ENCODE assay signal across 7 mouse cellular contexts in the genomic region with DNA sequence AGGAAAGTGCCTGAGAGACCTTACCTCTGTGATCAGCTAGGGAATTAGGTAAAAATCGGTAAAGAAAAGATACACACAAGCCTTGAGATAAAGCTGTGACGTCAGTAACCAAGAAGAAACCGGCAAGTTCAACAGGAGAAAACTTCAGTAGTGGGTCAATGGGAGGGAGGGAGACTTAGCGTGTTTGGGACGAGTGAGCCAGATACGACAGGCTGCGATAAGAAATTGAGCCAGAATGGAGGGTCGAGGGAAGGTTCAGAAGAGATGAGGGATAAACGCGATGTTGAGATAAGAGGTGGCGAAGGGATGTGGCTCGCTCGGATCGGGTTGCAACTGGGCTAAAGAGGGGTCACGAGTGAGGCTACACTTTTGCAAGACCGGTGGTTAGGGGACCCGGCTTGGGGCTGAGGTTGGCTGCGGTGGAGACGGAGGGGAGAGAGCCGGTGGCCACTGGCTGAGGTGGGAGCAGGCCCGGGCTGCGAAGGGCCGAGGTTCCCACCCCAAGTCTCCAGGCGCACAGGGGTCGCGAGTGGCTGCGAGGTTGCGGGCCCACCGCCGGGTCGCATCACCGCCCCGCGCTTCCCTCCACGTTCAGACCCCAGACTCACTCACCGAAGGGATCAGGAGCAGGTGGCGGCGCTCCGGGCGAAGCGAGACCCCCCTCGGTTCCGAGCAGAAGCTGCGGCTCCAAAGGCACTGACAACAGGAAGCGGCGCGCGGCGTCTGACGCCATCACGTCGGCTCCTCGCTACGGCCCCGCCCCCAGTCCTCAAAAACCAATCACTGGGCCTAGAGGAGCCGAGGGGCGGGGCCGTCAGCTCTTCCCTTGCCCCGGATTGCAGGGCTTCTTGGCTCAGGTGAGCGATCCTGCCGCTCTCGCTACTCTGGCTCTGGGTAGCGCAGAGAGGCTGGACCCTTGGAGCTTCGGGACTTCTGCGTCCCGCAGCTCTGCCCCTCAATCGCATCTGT. TPM values are rescaled to one million over a fixed set of nuclear protein-coding genes. Genes with fewer than 3 reads are reported as not detected.
DNase-seq lines count a peak whose midpoint lies in the region; ATAC-seq lines count a peak whose summit lies in the region.

A gene (minus strand): TSS at position 707 of the 969 bp plus-strand sequence.

- H3K27me3 ChIP-seq in intestine, embryonic 15.5 days (replicated peaks), result no peaks in the 10 kb centered on the region
- no peaks in the 10 kb centered on the region for H3K27me3 ChIP-seq in midbrain, embryonic 10.5 days (ENCODE audit: low read depth, poor library complexity, severe bottlenecking)

- peaks cover 6% of the 10 kb centered on the region for H3K4me1 ChIP-seq in intestine, embryonic 15.5 days (replicated peaks)
- H3K4me1 ChIP-seq in midbrain, embryonic 10.5 days, result peaks cover 23% of the 10 kb centered on the region

- WGBS in intestine, embryonic 15.5 days, result under 1% methylated on average over 67 of the region's 67 CpGs
- under 1% methylated on average over 67 of the region's 67 CpGs for WGBS in midbrain, embryonic 10.5 days

- H3K9me3 ChIP-seq in intestine, embryonic 15.5 days, result no peaks in the 10 kb centered on the region
- no peaks in the 10 kb centered on the region for H3K9me3 ChIP-seq in midbrain, embryonic 10.5 days (replicated peaks)

- H3K4me2 ChIP-seq in intestine, embryonic 15.5 days (replicated peaks), result peak within 1 kb of the TSS; percentile 85

- DNase-seq in adrenal gland, adult 2 months, result peak; percentile 96
- peak; percentile 90 for DNase-seq in embryo, embryonic 11.5 days (ENCODE audit: low read depth, low spot score)
- peak; percentile 93 for DNase-seq in gastrocnemius, postnatal 36 days
- peak; percentile 96 to 98 for DNase-seq in left cerebral cortex, postnatal 25 days (ENCODE audit: low spot score in 2 of 2)
- DNase-seq in midbrain, embryonic 10.5 days (ENCODE audit: low spot score), result peak; percentile 94
- DNase-seq in right cerebral cortex, postnatal 4 days, result peak; percentile 95

- intact Hi-C loops in gastrocnemius, postnatal 36 days (cut with DNase I), result no loop called here
- intact Hi-C loops in left cerebral cortex, postnatal 25 days (cut with DNase I), result loop anchor here (5.0 kb wide), 1 partner anchor 55 kb away; no protein-coding TSS in a partner anchor

- peak within 1 kb of the TSS; percentile 85 for H3K4me3 ChIP-seq in intestine, embryonic 15.5 days (replicated peaks)
- H3K4me3 ChIP-seq in midbrain, embryonic 10.5 days, result peak within 1 kb of the TSS; percentile 85

- peak; percentile 98 for ATAC-seq in intestine, embryonic 15.5 days

- peak within 1 kb of the TSS; percentile 77 for H3K9ac ChIP-seq in intestine, embryonic 15.5 days

- H3K36me3 ChIP-seq in intestine, embryonic 15.5 days, result no peaks in the 10 kb centered on the region
- peaks cover 6% of the 10 kb centered on the region for H3K36me3 ChIP-seq in midbrain, embryonic 10.5 days

- peak within 1 kb of the TSS; percentile 82 for H3K27ac ChIP-seq in intestine, embryonic 15.5 days
- peak within 1 kb of the TSS; percentile 84 for H3K27ac ChIP-seq in midbrain, embryonic 10.5 days (replicated peaks)

RNA-seq across cellular contexts. Expression of the gene that starts here (rescaled TPM):
- 10 to 100 TPM; 19.7 to 21.2 TPM for total RNA-seq in adrenal gland, adult 2 months (2021)
- polyA plus RNA-seq in adrenal gland, adult 2 months (2012; rRNA removed), result 18.6 and 18.8 TPM in 2 replicates
- total RNA-seq in gastrocnemius, postnatal 36 days (2021), result 10 to 100 TPM; 10.6 to 11.8 TPM
- polyA plus RNA-seq in intestine, embryonic 15.5 days (2015; fragmentation: Nextera tagmentation; extraction: Ambion mirVana), result 5.6 and 6.2 TPM in 2 replicates
- 10 to 100 TPM; 16.5 to 17.4 TPM for total RNA-seq in left cerebral cortex, postnatal 25 days (2021)
- 8.0 and 8.5 TPM in 2 replicates for polyA plus RNA-seq in midbrain, embryonic 10.5 days (2016; fragmentation: Nextera tagmentation; extraction: Ambion mirVana)

Comparison
In these comparisons a context has a peak if more than half of its experiments do, and no peak if none do; other contexts are left out.
1. Peak in every context shown above with its lines: DNase-seq, ATAC-seq, H3K4me3 ChIP-seq and H3K27ac ChIP-seq.